Comparison of ENCODE assay signal across 30 mouse cellular contexts in genomic region chr11:84077008-84077407, GRCm38 (mm10). TPM values are rescaled to one million over a fixed set of nuclear protein-coding genes. Genes with fewer than 3 reads are reported as not detected.
DNase-seq lines count a peak whose midpoint lies in the region; ATAC-seq and TF ChIP-seq lines count a peak whose summit lies in the region.
"Had no signal": no experiment of that assay in that cellular context is flagged by ENCODE, and none has a peak within 500 bp of the region (broad histone marks: within the 10 kb centered on the region; RNA-seq: fewer than 3 reads in every experiment).

No protein-coding gene starts in this region.

- H3K9me3 ChIP-seq in forebrain, postnatal 0 days (ENCODE audit: low read length) = no peaks in the 10 kb centered on the region
- H3K9me3 ChIP-seq in forebrain, embryonic 15.5 days = no peaks in the 10 kb centered on the region
- H3K9me3 ChIP-seq in lung, embryonic 16.5 days (ENCODE audit: control insufficient read depth, low read length) = no peaks in the 10 kb centered on the region
- H3K9me3 ChIP-seq in hindbrain, postnatal 0 days (ENCODE audit: low read length) = no peaks in the 10 kb centered on the region
- H3K9me3 ChIP-seq: forebrain, embryonic 13.5 days; heart, embryonic 15.5 days; hindbrain, embryonic 12.5 days; liver, embryonic 15.5 days; midbrain, embryonic 15.5 days; neural tube, embryonic 12.5 days had no signal

- 66% methylated on average over 2 of the region's 2 CpGs for WGBS in forebrain, postnatal 0 days
- WGBS in forebrain, embryonic 15.5 days = 74% methylated on average over 2 of the region's 2 CpGs
- 52% methylated on average over 2 of the region's 2 CpGs for WGBS in lung, embryonic 16.5 days
- 63% methylated on average over 2 of the region's 2 CpGs for WGBS in hindbrain, postnatal 0 days

- no peak overlapping the region for H3K4me2 ChIP-seq in forebrain, postnatal 0 days (ENCODE audit: low read depth)
- no peak overlapping the region for H3K4me2 ChIP-seq in forebrain, embryonic 15.5 days (replicated peaks)
- no peak overlapping the region for H3K4me2 ChIP-seq in lung, embryonic 16.5 days (ENCODE audit: low read depth, low read length)
- no peak overlapping the region for H3K4me2 ChIP-seq in hindbrain, postnatal 0 days (ENCODE audit: low read depth, low read length)
- H3K4me2 ChIP-seq: forebrain, embryonic 13.5 days; heart, embryonic 15.5 days; hindbrain, embryonic 12.5 days; liver, embryonic 15.5 days; midbrain, embryonic 15.5 days; neural tube, embryonic 12.5 days had no signal

- H3K27me3 ChIP-seq in forebrain, postnatal 0 days (ENCODE audit: insufficient read depth, low read length) = no peaks in the 10 kb centered on the region
- H3K27me3 ChIP-seq in forebrain, embryonic 15.5 days = no peaks in the 10 kb centered on the region
- H3K27me3 ChIP-seq in lung, embryonic 16.5 days (ENCODE audit: control insufficient read depth, insufficient read depth, low read depth, low read length) = no peaks in the 10 kb centered on the region
- H3K27me3 ChIP-seq in hindbrain, postnatal 0 days (ENCODE audit: insufficient read depth, low read length) = no peaks in the 10 kb centered on the region
- H3K27me3 ChIP-seq: forebrain, embryonic 13.5 days; hindbrain, embryonic 12.5 days; midbrain, embryonic 15.5 days; neural tube, embryonic 12.5 days; Patski had no signal

- peaks cover 23% of the 10 kb centered on the region for H3K36me3 ChIP-seq in forebrain, postnatal 0 days (ENCODE audit: insufficient read depth)
- peaks cover 13% of the 10 kb centered on the region for H3K36me3 ChIP-seq in forebrain, embryonic 15.5 days
- peaks cover 4% of the 10 kb centered on the region for H3K36me3 ChIP-seq in lung, embryonic 16.5 days (ENCODE audit: control insufficient read depth, insufficient read depth, low read length)
- 0 out of 2 replicates have a peak, but pooled peaks cover 13% of the 10 kb centered on the region for H3K36me3 ChIP-seq in hindbrain, postnatal 0 days (ENCODE audit: insufficient read depth, low read length)

- no peak for TF ChIP-seq CTCF in forebrain, postnatal 0 days (IDR thresholded peaks at IDR 0.05; ENCODE audit: low read depth)
- TF ChIP-seq CTCF in hindbrain, postnatal 0 days (IDR thresholded peaks at IDR 0.05; ENCODE audit: low read depth) = no peak

- peak; percentile 31 for DNase-seq in forebrain, postnatal 0 days
- peak; percentile 40 to 48 for DNase-seq in layer of hippocampus, postnatal 10 days (ENCODE audit: low spot score in 2 of 2)
- no peak for DNase-seq in layer of hippocampus, adult 11-12 months (ENCODE audit: low spot score)
- no peak for DNase-seq in lung, postnatal 25 days (ENCODE audit: low spot score)
- peak; percentile 62 for DNase-seq in lung, postnatal 10 days
- DNase-seq in hindbrain, postnatal 0 days (ENCODE audit: low spot score) = no peak
- DNase-seq: adrenal gland, postnatal 10 days; cerebellum, adult 11 months; cerebellum, adult 9-10 months; gastrocnemius, postnatal 14 days; heart, postnatal 36 days; kidney, adult 8-10 months; kidney, postnatal 4 days; right cerebral cortex, adult 18-20 months; spleen, adult 18-20 months; thymus, postnatal 14 days had no signal

- ATAC-seq in forebrain, postnatal 0 days = no peak
- no peak for ATAC-seq in forebrain, embryonic 15.5 days (replicated peaks)
- ATAC-seq in lung, embryonic 16.5 days (ENCODE audit: low read depth) = peak; percentile 74
- ATAC-seq in hindbrain, postnatal 0 days = no peak
- ATAC-seq: forebrain, embryonic 13.5 days; intestine, embryonic 16.5 days; midbrain, embryonic 15.5 days; Patski had no signal

- H3K4me1 ChIP-seq in forebrain, postnatal 0 days (ENCODE audit: insufficient read depth) = peaks cover 3% of the 10 kb centered on the region; the same call in 1 of the 2 replicates
- peaks cover 10% of the 10 kb centered on the region for H3K4me1 ChIP-seq in forebrain, embryonic 15.5 days
- H3K4me1 ChIP-seq in lung, embryonic 16.5 days (replicated peaks; ENCODE audit: control insufficient read depth, insufficient read depth, low read length) = peaks cover 39% of the 10 kb centered on the region
- H3K4me1 ChIP-seq in hindbrain, postnatal 0 days (ENCODE audit: insufficient read depth, low read length) = no peaks in the 10 kb centered on the region
- H3K4me1 ChIP-seq: hindbrain, embryonic 12.5 days; liver, embryonic 15.5 days; midbrain, embryonic 15.5 days; neural tube, embryonic 12.5 days had no signal

- H3K9ac ChIP-seq in forebrain, postnatal 0 days = no peak overlapping the region
- no peak overlapping the region for H3K9ac ChIP-seq in forebrain, embryonic 15.5 days (replicated peaks)
- H3K9ac ChIP-seq in lung, embryonic 16.5 days (ENCODE audit: low read length) = no peak overlapping the region
- no peak overlapping the region for H3K9ac ChIP-seq in hindbrain, postnatal 0 days (replicated peaks; ENCODE audit: low read length)
- H3K9ac ChIP-seq: forebrain, embryonic 13.5 days; heart, embryonic 15.5 days; hindbrain, embryonic 12.5 days; liver, embryonic 15.5 days; midbrain, embryonic 15.5 days; neural tube, embryonic 12.5 days had no signal

- no peak overlapping the region for H3K27ac ChIP-seq in forebrain, postnatal 0 days (ENCODE audit: low read depth, low read length)
- H3K27ac ChIP-seq in forebrain, embryonic 15.5 days (replicated peaks) = no peak overlapping the region
- H3K27ac ChIP-seq in lung, embryonic 16.5 days (ENCODE audit: low read length) = no peak overlapping the region
- no peak overlapping the region for H3K27ac ChIP-seq in hindbrain, postnatal 0 days
- H3K27ac ChIP-seq: forebrain, embryonic 13.5 days; heart, embryonic 15.5 days; hindbrain, embryonic 12.5 days; kidney, postnatal 0 days; liver, embryonic 15.5 days; macrophage; midbrain, embryonic 15.5 days; neural tube, embryonic 12.5 days had no signal

- H3K4me3 ChIP-seq in forebrain, postnatal 0 days (ENCODE audit: low read depth, low read length) = no peak overlapping the region
- H3K4me3 ChIP-seq in forebrain, embryonic 15.5 days = no peak overlapping the region
- no peak overlapping the region for H3K4me3 ChIP-seq in lung, embryonic 16.5 days (ENCODE audit: low read length)
- H3K4me3 ChIP-seq in hindbrain, postnatal 0 days (ENCODE audit: low read length) = no peak overlapping the region
- H3K4me3 ChIP-seq: forebrain, embryonic 13.5 days; heart, embryonic 15.5 days; hindbrain, embryonic 12.5 days; left cerebral cortex, adult 2 months; liver, embryonic 15.5 days; midbrain, embryonic 15.5 days; neural tube, embryonic 12.5 days had no signal

RNA-seq across cellular contexts. Expression of gene Dusp14, which starts 7.9 kb away (rescaled TPM):
- total RNA-seq in forebrain, postnatal 0 days (2014; rRNA removed) = 15.1 and 15.4 TPM in 2 replicates
- 19.4 and 21.6 TPM in 2 replicates for polyA plus RNA-seq in forebrain, postnatal 0 days (2015; fragmentation: Nextera tagmentation; extraction: Ambion mirVana)
- 31.7 and 33.2 TPM in 2 replicates for polyA plus RNA-seq in forebrain, embryonic 15.5 days (2015; fragmentation: Nextera tagmentation; extraction: Ambion mirVana)
- total RNA-seq in layer of hippocampus, postnatal 10 days (2021) = 10 to 100 TPM; 15.9 to 17.3 TPM
- polyA plus RNA-seq in lung, embryonic 16.5 days (2015; fragmentation: Nextera tagmentation; extraction: Ambion mirVana) = 26.1 and 29.8 TPM in 2 replicates
- total RNA-seq in hindbrain, postnatal 0 days (2014; rRNA removed) = 8.8 and 16.1 TPM in 2 replicates
- 12.6 and 15.4 TPM in 2 replicates for polyA plus RNA-seq in hindbrain, postnatal 0 days (2015; fragmentation: Nextera tagmentation; extraction: Ambion mirVana)
- total RNA-seq: common myeloid progenitor, adult 5-6 weeks had no signal

RNA-seq across cellular contexts. Expression of gene Tada2a, which starts 52.4 kb away (rescaled TPM):
- total RNA-seq in forebrain, postnatal 0 days (2014; rRNA removed) = 24.8 and 26.1 TPM in 2 replicates
- polyA plus RNA-seq in forebrain, postnatal 0 days (2015; fragmentation: Nextera tagmentation; extraction: Ambion mirVana) = 29.0 and 30.1 TPM in 2 replicates
- polyA plus RNA-seq in forebrain, embryonic 15.5 days (2015; fragmentation: Nextera tagmentation; extraction: Ambion mirVana) = 37.5 and 38.4 TPM in 2 replicates
- 10 to 100 TPM; 34.8 to 35.6 TPM for total RNA-seq in layer of hippocampus, postnatal 10 days (2021)
- polyA plus RNA-seq in lung, embryonic 16.5 days (2015; fragmentation: Nextera tagmentation; extraction: Ambion mirVana) = 31.6 and 32.4 TPM in 2 replicates
- 13.0 and 15.9 TPM in 2 replicates for total RNA-seq in hindbrain, postnatal 0 days (2014; rRNA removed)
- polyA plus RNA-seq in hindbrain, postnatal 0 days (2015; fragmentation: Nextera tagmentation; extraction: Ambion mirVana) = 24.7 and 25.6 TPM in 2 replicates

RNA-seq across cellular contexts. Expression of gene Acaca, which starts 52.5 kb away (rescaled TPM):
- 162 and 200 TPM in 2 replicates for total RNA-seq in forebrain, postnatal 0 days (2014; rRNA removed)
- polyA plus RNA-seq in forebrain, postnatal 0 days (2015; fragmentation: Nextera tagmentation; extraction: Ambion mirVana) = 14.7 and 16.5 TPM in 2 replicates
- 26.4 and 27.5 TPM in 2 replicates for polyA plus RNA-seq in forebrain, embryonic 15.5 days (2015; fragmentation: Nextera tagmentation; extraction: Ambion mirVana)
- total RNA-seq in layer of hippocampus, postnatal 10 days (2021) = 100 to 1,000 TPM; 105 to 117 TPM
- 11.2 and 11.3 TPM in 2 replicates for polyA plus RNA-seq in lung, embryonic 16.5 days (2015; fragmentation: Nextera tagmentation; extraction: Ambion mirVana)
- total RNA-seq in hindbrain, postnatal 0 days (2014; rRNA removed) = 102 and 127 TPM in 2 replicates
- polyA plus RNA-seq in hindbrain, postnatal 0 days (2015; fragmentation: Nextera tagmentation; extraction: Ambion mirVana) = 16.4 and 18.2 TPM in 2 replicates

Comparison
In these comparisons a context has a peak if more than half of its experiments do, and no peak if none do; other contexts are left out.
1. DNase-seq: peak in forebrain, postnatal 0 days (single experiment), layer of hippocampus, postnatal 10 days (2 of 2) and lung, postnatal 10 days (single experiment); none in layer of hippocampus, adult 11-12 months (single experiment), lung, postnatal 25 days (single experiment) and hindbrain, postnatal 0 days (single experiment).